Mouse (Mus musculus): Measurements from ENCODE around the gene Pip4k2a. TPM values are rescaled to one million over a fixed set of nuclear protein-coding genes. Genes with fewer than 3 reads are reported as not detected.

Gene Pip4k2a
- polyA plus RNA-seq, 1 experiment, result 8.7 TPM

- Histone ChIP-seq H3K79me3 (ENCODE audit: low read depth) (peaks cover 4% of the 10 kb centered on the region), H3K36me3 (ENCODE audit: control insufficient read depth, insufficient read depth) (no peaks in the 10 kb centered on the region), H3K79me2 (ENCODE audit: control insufficient read depth, insufficient read depth) (peaks cover 33% of the 10 kb centered on the region), H3ac (ENCODE audit: control insufficient read depth, insufficient read length, low read depth) (no peak overlapping the region), H3K4me3 (ENCODE audit: insufficient read depth, poor library complexity, severe bottlenecking) (no peak overlapping the region), H3K27me3 (ENCODE audit: control insufficient read depth, insufficient read depth, insufficient read length) (no peaks in the 10 kb centered on the region)
- no peak for TF ChIP-seq CEBPB (IDR thresholded peaks at IDR 0.05; ENCODE audit: low read depth)
- no peak for TF ChIP-seq CTCF (IDR thresholded peaks at IDR 0.05; ENCODE audit: control insufficient read depth, insufficient read depth, insufficient read length)
- TF ChIP-seq FOSL1 (IDR thresholded peaks at IDR 0.05; ENCODE audit: insufficient read depth, low read length, poor library complexity, severe bottlenecking), result no peak
- TF ChIP-seq MYOD1 (IDR thresholded peaks at IDR 0.05; ENCODE audit: control insufficient read depth, insufficient read length, low read depth), result no peak
- no peak for TF ChIP-seq USF1 (IDR thresholded peaks at IDR 0.05; ENCODE audit: low read depth)
- no peak for TF ChIP-seq MYOG (IDR thresholded peaks at IDR 0.05; ENCODE audit: control insufficient read depth, extremely low read depth, insufficient read length)
- no peak for TF ChIP-seq MAX (IDR thresholded peaks at IDR 0.05)
Measured at GRCm38 (mm10) chr2:18970461-18970860, 27.5 kb downstream of the Pip4k2a start.

GRCm38 (mm10) chr2:18969066-18969681 lies 28.8 kb downstream of the Pip4k2a start:
- Histone ChIP-seq H3K79me3 (ENCODE audit: low read depth) (peaks cover 6% of the 10 kb centered on the region), H3ac (ENCODE audit: control insufficient read depth, insufficient read length, low read depth) (no peak overlapping the region), H3K79me2 (ENCODE audit: control insufficient read depth, insufficient read depth) (peaks cover 33% of the 10 kb centered on the region), H3K4me3 (ENCODE audit: insufficient read depth, poor library complexity, severe bottlenecking) (no peak overlapping the region), H3K27me3 (ENCODE audit: control insufficient read depth, insufficient read depth, insufficient read length) (no peaks in the 10 kb centered on the region), H3K36me3 (ENCODE audit: control insufficient read depth, insufficient read depth) (no peaks in the 10 kb centered on the region)
- TF ChIP-seq MYOG (IDR thresholded peaks at IDR 0.05; ENCODE audit: control insufficient read depth, extremely low read depth, insufficient read length), result no peak
- TF ChIP-seq MYOD1 (IDR thresholded peaks at IDR 0.05; ENCODE audit: control insufficient read depth, insufficient read length, low read depth), result no peak

- peaks cover 38% of the 10 kb centered on the region for H3K79me2 ChIP-seq (ENCODE audit: control insufficient read depth, insufficient read depth)
- H3K79me3 ChIP-seq (ENCODE audit: low read depth), result peaks cover 10% of the 10 kb centered on the region
- no peak overlapping the region for H3K4me3 ChIP-seq (ENCODE audit: insufficient read depth, poor library complexity, severe bottlenecking)
- no peaks in the 10 kb centered on the region for H3K27me3 ChIP-seq (ENCODE audit: control insufficient read depth, insufficient read depth, insufficient read length)
- TF ChIP-seq USF1 (IDR thresholded peaks at IDR 0.05; ENCODE audit: low read depth) (no peak), CTCF (IDR thresholded peaks at IDR 0.05; ENCODE audit: control insufficient read depth, insufficient read depth, insufficient read length) (no peak), MYOG (IDR thresholded peaks at IDR 0.05; ENCODE audit: control insufficient read depth, extremely low read depth, insufficient read length) (no peak)
- H3ac ChIP-seq (ENCODE audit: control insufficient read depth, insufficient read length, low read depth), result no peak overlapping the region
- H3K36me3 ChIP-seq (ENCODE audit: control insufficient read depth, insufficient read depth), result no peaks in the 10 kb centered on the region
Measured at GRCm38 (mm10) chr2:18967451-18968063, 30.4 kb downstream of the Pip4k2a start.

- no peaks in the 10 kb centered on the region for H3K36me3 ChIP-seq (ENCODE audit: control insufficient read depth, insufficient read depth)
- no peak for TF ChIP-seq MYOD1 (IDR thresholded peaks at IDR 0.05; ENCODE audit: control insufficient read depth, insufficient read length, low read depth)
- no peak for TF ChIP-seq FOSL1 (IDR thresholded peaks at IDR 0.05; ENCODE audit: insufficient read depth, low read length, poor library complexity, severe bottlenecking)
- TF ChIP-seq MYOG (IDR thresholded peaks at IDR 0.05; ENCODE audit: control insufficient read depth, extremely low read depth, insufficient read length), result no peak
- no peak for TF ChIP-seq CTCF (IDR thresholded peaks at IDR 0.05; ENCODE audit: control insufficient read depth, insufficient read depth, insufficient read length)
- no peak for TF ChIP-seq MAX (IDR thresholded peaks at IDR 0.05)
- no peak for TF ChIP-seq CEBPB (IDR thresholded peaks at IDR 0.05; ENCODE audit: low read depth)
- TF ChIP-seq USF1 (IDR thresholded peaks at IDR 0.05; ENCODE audit: low read depth), result no peak
- H3K4me3 ChIP-seq (ENCODE audit: insufficient read depth, poor library complexity, severe bottlenecking), result no peak overlapping the region
- no peaks in the 10 kb centered on the region for H3K27me3 ChIP-seq (ENCODE audit: control insufficient read depth, insufficient read depth, insufficient read length)
- peaks cover 40% of the 10 kb centered on the region for H3K79me2 ChIP-seq (ENCODE audit: control insufficient read depth, insufficient read depth)
- no peak overlapping the region for H3ac ChIP-seq (ENCODE audit: control insufficient read depth, insufficient read length, low read depth)
- H3K79me3 ChIP-seq (ENCODE audit: low read depth), result peaks cover 10% of the 10 kb centered on the region
Measured at GRCm38 (mm10) chr2:18966566-18966965, 31.4 kb downstream of the Pip4k2a start.

- Histone ChIP-seq H3K79me3 (ENCODE audit: low read depth) (peaks cover 10% of the 10 kb centered on the region), H3K79me2 (ENCODE audit: control insufficient read depth, insufficient read depth) (peaks cover 35% of the 10 kb centered on the region), H3K27me3 (ENCODE audit: control insufficient read depth, insufficient read depth, insufficient read length) (no peaks in the 10 kb centered on the region), H3K4me3 (ENCODE audit: insufficient read depth, poor library complexity, severe bottlenecking) (no peak overlapping the region), H3ac (ENCODE audit: control insufficient read depth, insufficient read length, low read depth) (no peak overlapping the region), H3K36me3 (ENCODE audit: control insufficient read depth, insufficient read depth) (no peaks in the 10 kb centered on the region)
- no peak for TF ChIP-seq MYOD1 (IDR thresholded peaks at IDR 0.05; ENCODE audit: control insufficient read depth, insufficient read length, low read depth)
- TF ChIP-seq MAX (IDR thresholded peaks at IDR 0.05), result no peak
- TF ChIP-seq CTCF (IDR thresholded peaks at IDR 0.05; ENCODE audit: control insufficient read depth, insufficient read depth, insufficient read length), result no peak
- TF ChIP-seq FOSL1 (IDR thresholded peaks at IDR 0.05; ENCODE audit: insufficient read depth, low read length, poor library complexity, severe bottlenecking), result no peak
- TF ChIP-seq CEBPB (IDR thresholded peaks at IDR 0.05; ENCODE audit: low read depth), result no peak
- TF ChIP-seq MYOG (IDR thresholded peaks at IDR 0.05; ENCODE audit: control insufficient read depth, extremely low read depth, insufficient read length), result no peak
- TF ChIP-seq USF1 (IDR thresholded peaks at IDR 0.05; ENCODE audit: low read depth), result no peak
Measured at GRCm38 (mm10) chr2:18965950-18966349, 32.0 kb downstream of the Pip4k2a start.

- Histone ChIP-seq H3K4me3 (ENCODE audit: insufficient read depth, poor library complexity, severe bottlenecking) (no peak overlapping the region), H3K27me3 (ENCODE audit: control insufficient read depth, insufficient read depth, insufficient read length) (no peaks in the 10 kb centered on the region), H3ac (ENCODE audit: control insufficient read depth, insufficient read length, low read depth) (no peak overlapping the region), H3K36me3 (ENCODE audit: control insufficient read depth, insufficient read depth) (no peaks in the 10 kb centered on the region), H3K79me3 (ENCODE audit: low read depth) (peaks cover 8% of the 10 kb centered on the region), H3K79me2 (ENCODE audit: control insufficient read depth, insufficient read depth) (peaks cover 33% of the 10 kb centered on the region)
- no peak for TF ChIP-seq FOSL1 (IDR thresholded peaks at IDR 0.05; ENCODE audit: insufficient read depth, low read length, poor library complexity, severe bottlenecking)
- no peak for TF ChIP-seq MYOD1 (IDR thresholded peaks at IDR 0.05; ENCODE audit: control insufficient read depth, insufficient read length, low read depth)
- TF ChIP-seq CTCF (IDR thresholded peaks at IDR 0.05; ENCODE audit: control insufficient read depth, insufficient read depth, insufficient read length), result no peak
- no peak for TF ChIP-seq MAX (IDR thresholded peaks at IDR 0.05)
- TF ChIP-seq MYOG (IDR thresholded peaks at IDR 0.05; ENCODE audit: control insufficient read depth, extremely low read depth, insufficient read length), result no peak
- TF ChIP-seq CEBPB (IDR thresholded peaks at IDR 0.05; ENCODE audit: low read depth), result no peak
Measured at GRCm38 (mm10) chr2:18965108-18965507, 32.8 kb downstream of the Pip4k2a start.

Data from C2C12 (cell line).